Mouse (Mus musculus): ENCODE results near the gene Mzf1.

Gene Mzf1

GRCm38 (mm10) chr7:13034148-13034977, 20.2 kb downstream of the Mzf1 start, which contains the start of gene Chmp2a:
Gene Chmp2a, minus strand, starts transcription at chr7:13034807.
- WGBS = under 1% methylated on average over 45 of the region's 45 CpGs

GRCm38 (mm10) chr7:13033451-13034147, 21.0 kb downstream of the Mzf1 start:
- WGBS = 31% methylated on average over 13 of the region's 13 CpGs

DNA sequence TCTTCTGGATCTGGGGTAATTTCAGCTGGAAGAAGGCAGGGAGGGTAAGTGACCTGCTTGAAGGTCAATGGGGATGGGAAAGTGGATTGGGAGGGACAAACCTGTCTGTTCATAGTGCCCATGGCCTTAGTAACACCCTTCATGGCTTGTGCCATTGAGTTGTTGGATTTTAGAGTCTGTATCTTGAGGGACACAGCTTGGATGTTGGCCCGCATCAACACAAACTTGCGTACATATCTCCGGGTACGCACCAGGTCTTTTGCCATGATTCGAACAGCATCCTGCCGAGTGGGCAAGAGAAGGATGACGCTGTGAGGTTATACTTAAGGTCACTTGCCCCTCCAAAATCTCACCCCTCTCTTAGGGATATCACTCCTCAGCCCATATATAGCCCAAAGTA, 22.0 kb downstream of the Mzf1 start:
- WGBS = 84% methylated on average over 7 of the region's 7 CpGs

GRCm38 (mm10) chr7:13031983-13032382, 22.6 kb downstream of the Mzf1 start:
- 83% methylated on average over 2 of the region's 2 CpGs for WGBS

GRCm38 (mm10) chr7:13031069-13031468, 23.5 kb downstream of the Mzf1 start:
- WGBS = 58% methylated on average over 5 of the region's 5 CpGs

- 78% methylated on average over 4 of the region's 4 CpGs for WGBS
These were observed 25.6 kb downstream of the Mzf1 start for GRCm38 (mm10) chr7:13028986-13029385.

GRCm38 (mm10) chr7:13025511-13026112, 29.0 kb downstream of the Mzf1 start:
- WGBS = 25% methylated on average over 4 of the region's 4 CpGs

- under 1% methylated on average over 42 of the region's 44 CpGs for WGBS
These were observed 29.8 kb downstream of the Mzf1 start for GRCm38 (mm10) chr7:13024805-13025204.

- under 1% methylated on average over 92 of the region's 95 CpGs for WGBS
These were observed 30.4 kb downstream of the Mzf1 start for GRCm38 (mm10) chr7:13023928-13024731.

DNA sequence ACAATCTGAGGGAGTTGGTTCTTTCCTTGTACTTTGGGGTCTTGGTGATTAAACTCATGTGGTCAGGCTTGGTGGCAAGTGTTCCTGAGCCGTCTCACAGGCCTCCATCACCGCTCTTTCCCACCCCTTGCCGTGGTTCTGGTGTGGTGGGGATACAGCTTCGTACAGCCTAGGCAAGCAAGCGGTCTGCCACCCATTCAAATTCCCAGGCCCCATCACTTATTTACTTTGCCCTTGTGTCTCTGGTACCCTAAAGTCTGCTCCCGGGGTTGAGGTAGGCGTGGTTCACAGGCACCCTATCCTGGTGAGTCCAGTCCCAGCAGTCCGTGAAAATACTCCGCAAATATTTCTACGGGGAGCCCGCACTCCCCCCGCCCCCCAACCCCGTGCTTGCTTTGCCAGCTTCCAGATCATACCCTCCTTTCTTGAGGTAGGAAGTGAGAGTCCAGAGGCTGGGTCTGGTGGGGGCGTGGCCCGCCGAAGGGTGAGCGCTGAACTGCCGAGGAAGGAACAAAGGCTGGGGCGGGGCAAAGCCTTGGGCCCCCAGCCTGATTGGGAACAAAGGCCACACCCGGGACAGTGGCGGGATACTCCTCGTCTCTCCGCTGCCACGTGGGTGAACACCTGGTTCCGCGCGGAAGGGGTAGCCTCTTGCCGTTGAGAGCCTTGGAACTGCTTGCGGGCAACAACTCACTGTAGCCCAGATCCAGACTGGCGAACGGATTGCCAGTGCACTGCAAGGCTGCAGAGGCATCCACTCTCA, 31.6 kb downstream of the Mzf1 start:
- 6% methylated on average over 31 of the region's 31 CpGs for WGBS

- WGBS = 86% methylated on average over 1 of the region's 1 CpGs
These were observed 39.3 kb downstream of the Mzf1 start for GRCm38 (mm10) chr7:13015217-13015616.

DNA sequence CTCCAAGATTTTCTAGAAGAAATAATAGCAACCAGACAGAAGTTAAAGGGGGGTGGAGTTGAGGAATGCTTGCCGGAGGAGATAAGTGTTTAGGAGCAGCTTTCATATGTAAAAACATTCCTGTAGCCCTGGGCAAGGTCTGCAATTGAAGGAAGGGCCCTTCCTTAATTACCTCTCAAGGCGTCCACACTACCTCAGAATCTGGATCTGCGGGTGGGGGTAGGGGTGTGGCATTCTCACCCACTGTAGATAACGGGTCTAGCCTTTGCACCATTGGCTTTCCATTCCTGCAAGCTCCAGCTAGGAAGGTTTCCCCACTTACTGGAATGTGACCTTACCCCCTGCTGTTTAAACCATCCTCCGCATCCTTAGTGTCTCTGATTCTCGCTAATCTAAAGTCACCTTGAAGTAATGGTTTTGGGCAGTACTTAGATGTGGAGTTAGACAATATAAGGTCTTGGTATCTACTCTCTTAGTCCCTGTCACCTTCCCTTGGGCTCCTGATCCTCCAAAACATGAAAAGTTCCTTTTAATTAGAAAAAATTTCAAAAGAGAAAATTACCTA, 40.2 kb downstream of the Mzf1 start:
- 54% methylated on average over 6 of the region's 6 CpGs for WGBS

GRCm38 (mm10) chr7:13013671-13014070, 40.9 kb downstream of the Mzf1 start:
- WGBS = 76% methylated on average over 4 of the region's 4 CpGs

DNA sequence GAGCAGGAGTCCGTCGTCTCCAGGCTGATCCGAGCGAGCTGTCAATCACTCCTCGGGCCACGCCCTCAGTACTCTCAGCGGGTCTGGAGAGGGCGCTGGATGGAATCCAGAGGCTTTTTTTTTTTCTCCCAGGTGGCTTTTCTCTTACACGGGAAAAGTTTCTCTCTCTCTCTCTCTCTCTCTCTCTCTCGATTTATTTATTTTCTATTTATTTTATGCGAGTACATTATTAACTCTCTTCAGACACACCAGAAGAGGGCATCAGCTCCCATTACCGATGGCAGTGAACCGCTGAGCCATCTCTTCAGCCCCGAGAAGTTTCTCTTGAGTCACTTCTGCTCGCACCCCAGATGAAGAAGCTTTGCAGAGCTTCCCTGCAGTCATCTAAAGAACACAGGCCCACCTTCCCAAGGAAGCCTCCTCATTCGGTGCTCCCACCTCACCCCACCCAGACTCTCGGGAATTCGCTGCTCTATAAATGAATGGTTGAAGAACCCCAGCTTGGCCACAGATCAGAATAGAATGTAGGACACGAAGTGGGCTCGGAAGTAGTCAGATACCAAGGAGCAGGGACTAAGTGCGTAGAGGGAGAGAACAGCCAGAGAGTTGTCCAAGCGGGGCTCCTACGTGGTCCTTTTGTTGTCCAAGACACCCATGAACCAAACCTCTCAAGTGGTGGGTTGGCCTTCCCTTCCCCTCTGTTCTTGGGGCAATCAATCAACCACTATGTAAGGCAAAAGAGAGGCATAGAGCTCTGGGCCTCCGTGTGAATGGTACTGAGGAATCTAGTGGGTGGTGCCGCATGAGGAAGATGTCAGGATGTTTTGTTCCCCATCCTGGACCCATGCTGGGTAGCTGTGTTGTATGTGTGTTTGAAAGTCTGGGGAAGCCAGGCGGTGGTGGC, 44.3 kb downstream of the Mzf1 start, which contains the start of gene Zbtb45:
Gene Zbtb45, minus strand, starts transcription at position 30 of the 904 bp plus-strand sequence.
- WGBS = 8% methylated on average over 26 of the region's 26 CpGs

DNA sequence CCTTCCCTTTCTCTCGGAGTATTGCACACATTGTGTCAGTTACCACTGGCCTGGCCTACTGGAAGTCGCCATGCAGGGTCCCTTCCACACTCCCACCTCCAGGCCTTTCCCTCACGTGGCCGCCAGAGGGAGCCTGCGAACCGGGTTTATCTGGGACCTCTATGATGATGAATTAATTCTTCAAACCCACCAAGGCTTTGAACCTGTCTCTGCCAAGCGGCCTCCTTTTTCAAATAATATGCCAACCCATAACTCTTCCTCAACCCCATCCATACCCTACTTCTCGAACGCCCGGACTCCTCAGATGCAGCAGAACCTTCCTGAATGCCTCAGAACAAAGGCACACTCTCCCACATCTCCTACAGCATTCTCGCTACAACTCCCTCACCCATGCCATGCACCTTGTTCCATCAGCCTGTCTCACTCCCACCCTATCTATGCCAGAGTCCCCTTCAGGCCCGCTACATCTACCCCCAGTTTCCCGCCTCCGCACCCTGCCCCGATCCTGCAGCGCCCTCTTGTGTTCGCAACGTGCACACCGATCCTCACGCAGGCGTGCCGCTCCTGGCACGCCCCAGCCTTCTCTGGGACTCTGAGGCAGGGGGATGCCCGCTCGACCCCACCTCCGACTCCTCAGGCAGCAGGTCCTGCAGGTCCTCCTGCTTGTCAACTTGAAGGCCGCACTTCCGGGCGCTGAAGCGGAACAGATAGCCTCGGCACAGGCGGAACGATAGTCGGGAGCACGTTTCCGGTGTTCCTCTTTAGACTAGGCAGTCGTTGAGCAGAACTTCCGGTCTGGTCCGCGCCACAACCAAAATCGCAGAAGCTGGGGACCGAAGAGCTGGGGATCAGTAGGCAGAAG, 45.2 kb downstream of the Mzf1 start:
- WGBS = under 1% methylated on average over 42 of the region's 42 CpGs

GRCm38 (mm10) chr7:13007341-13008092, 47.0 kb downstream of the Mzf1 start:
- 61% methylated on average over 57 of the region's 57 CpGs for WGBS

DNA sequence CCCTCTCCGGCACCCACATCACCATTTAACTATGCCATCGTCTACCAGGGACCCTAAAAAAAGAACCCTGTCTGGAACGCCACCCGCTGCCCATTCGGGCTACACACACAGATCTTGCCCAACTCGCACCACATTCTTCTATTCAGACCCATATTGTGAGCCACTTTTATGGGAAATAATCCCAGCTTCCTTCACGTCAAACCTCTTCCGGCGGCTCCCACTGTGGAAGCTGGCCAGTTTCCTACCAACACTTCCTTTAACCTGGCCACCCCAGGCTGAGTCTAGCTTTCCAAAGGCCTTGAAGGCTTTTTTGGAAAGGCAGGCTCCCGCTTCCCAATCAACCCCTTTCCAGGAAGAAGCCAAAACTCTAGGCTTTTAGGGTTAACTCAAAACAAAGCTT, 48.0 kb downstream of the Mzf1 start:
- 73% methylated on average over 10 of the region's 10 CpGs for WGBS

DNA sequence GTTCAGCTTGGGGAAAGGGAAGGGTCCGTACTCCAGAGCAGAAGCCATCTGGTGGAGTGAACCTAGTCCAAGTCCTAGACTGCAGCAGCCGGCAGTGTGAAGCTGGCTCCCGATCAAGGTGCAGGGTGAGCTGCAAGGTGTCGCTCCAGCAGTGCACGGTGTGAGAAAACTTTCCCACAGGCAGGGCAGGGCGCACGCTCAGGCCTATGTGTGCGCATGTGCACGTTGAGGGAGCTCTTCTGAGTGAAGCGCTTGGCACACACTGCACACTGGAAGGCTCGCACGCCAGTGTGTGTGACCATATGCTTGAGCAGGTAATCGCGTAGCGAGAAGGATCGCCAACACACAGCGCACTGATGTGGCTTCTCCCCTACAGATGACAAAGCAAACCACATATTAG, 48.6 kb downstream of the Mzf1 start:
- 70% methylated on average over 17 of the region's 17 CpGs for WGBS
